Mouse (Mus musculus): ENCODE data around the gene Selplg.

DNA sequence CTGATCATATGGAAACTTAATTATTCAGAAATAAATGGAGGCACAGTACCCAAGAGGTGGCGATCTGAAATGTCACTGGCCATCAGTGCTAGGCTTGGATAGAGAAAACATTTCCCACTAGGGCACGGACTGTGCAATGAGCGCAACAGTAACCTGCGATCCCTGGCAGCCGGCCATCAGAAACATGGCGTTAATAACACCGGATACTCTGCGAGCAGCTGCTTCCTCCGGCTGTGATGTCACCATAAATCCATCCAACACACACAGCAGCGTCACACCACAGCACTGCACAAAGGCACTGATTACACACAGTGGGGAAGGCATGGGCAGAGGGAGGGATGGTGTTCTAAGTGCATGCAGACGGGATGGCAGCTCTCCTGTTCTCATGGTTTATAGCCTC is 36.7 kb upstream of the Selplg start:
- no peak for TF ChIP-seq CTCF (IDR thresholded peaks at IDR 0.05; ENCODE audit: borderline replicate concordance, insufficient read depth, low read depth, low read length)
- no peak for TF ChIP-seq POLR2A (IDR thresholded peaks at IDR 0.05; ENCODE audit: borderline replicate concordance, insufficient read depth, low read length)
